ENCODE assay signal across 8 mouse cellular contexts in the genomic region with DNA sequence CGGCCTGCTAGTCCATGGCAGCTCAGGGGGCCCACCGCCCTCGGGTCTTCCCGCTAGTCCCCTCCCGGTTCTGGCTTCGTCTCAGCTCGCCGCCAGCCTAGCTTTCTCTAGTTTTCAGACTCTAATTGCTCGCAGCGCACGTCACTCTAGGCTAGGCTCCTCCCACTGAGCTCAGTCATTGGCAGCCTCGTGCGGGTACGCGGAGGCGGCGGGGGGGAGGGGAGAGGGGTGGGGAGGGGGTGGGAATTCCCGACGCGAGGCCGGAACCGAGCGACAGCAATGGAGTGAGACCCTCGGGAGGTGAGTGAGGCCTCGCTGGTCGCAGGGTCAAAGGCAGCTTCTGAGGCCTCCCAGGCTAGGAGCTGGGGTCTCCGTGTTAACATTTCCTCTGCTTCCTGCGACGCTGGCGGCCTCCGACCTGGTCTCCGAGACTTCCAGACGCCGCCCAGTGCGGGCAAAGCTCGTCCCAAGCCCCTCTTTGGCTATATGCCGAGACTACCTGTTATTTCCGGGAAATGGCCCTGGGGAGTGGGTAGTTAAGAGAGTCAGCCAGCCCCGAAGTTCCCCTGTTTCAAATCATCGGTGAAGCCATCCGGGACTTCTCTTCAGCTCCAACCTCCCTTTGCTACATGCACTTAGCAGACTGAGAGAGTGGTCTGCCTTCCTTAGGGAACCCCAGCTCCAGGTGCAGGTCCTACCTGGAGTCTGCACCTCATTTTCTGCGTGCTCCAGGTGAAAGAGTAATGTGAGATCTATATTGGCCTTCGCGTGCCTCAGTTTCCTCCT. TPM values are rescaled to one million over a fixed set of nuclear protein-coding genes. Genes with fewer than 3 reads are reported as not detected.
DNase-seq lines count a peak whose midpoint lies in the region; ATAC-seq and TF ChIP-seq lines count a peak whose summit lies in the region.

A gene (plus strand): TSS at position 213 of the 786 bp plus-strand sequence.

- peak; percentile 95 for DNase-seq in CD4-positive, CD25-positive, alpha-beta regulatory T cell, adult 2 months (ENCODE audit: low read depth, low spot score)
- DNase-seq in fibroblast of lung, adult 2 months (ENCODE audit: low read depth) = peak; percentile 90
- DNase-seq in kidney, postnatal 14 days = peak; percentile 97
- DNase-seq in liver, embryonic 13.5 days = peak; percentile 85
- DNase-seq in neural tube, embryonic 11.5 days (ENCODE audit: low spot score) = peak; percentile 93
- DNase-seq in stomach, postnatal 0 days (ENCODE audit: low spot score) = peak; percentile 94

- peak within 1 kb of the TSS; percentile 85 for H3K4me2 ChIP-seq in heart, embryonic 14.5 days (ENCODE audit: low read length)
- peak within 1 kb of the TSS; percentile 97 for H3K4me2 ChIP-seq in liver, embryonic 13.5 days
- H3K4me2 ChIP-seq in neural tube, embryonic 11.5 days (ENCODE audit: low read depth) = peak within 1 kb of the TSS; percentile 76
- H3K4me2 ChIP-seq in stomach, postnatal 0 days (replicated peaks; ENCODE audit: low read depth) = peak within 1 kb of the TSS; percentile 70

- no peaks in the 10 kb centered on the region for H3K9me3 ChIP-seq in heart, embryonic 14.5 days (ENCODE audit: control insufficient read depth, low read length)
- no peaks in the 10 kb centered on the region for H3K9me3 ChIP-seq in liver, embryonic 13.5 days (replicated peaks)
- no peaks in the 10 kb centered on the region for H3K9me3 ChIP-seq in neural tube, embryonic 11.5 days (ENCODE audit: control insufficient read depth, low read length)
- H3K9me3 ChIP-seq in stomach, postnatal 0 days (ENCODE audit: control insufficient read depth, low read length) = no peaks in the 10 kb centered on the region

- under 1% methylated on average over 40 of the region's 44 CpGs for WGBS in heart, embryonic 14.5 days
- under 1% methylated on average over 44 of the region's 44 CpGs for WGBS in liver, embryonic 13.5 days (ENCODE audit: insufficient replicate concordance)
- WGBS in neural tube, embryonic 11.5 days = under 1% methylated on average over 44 of the region's 44 CpGs
- WGBS in stomach, postnatal 0 days = 0% methylated on average over 38 of the region's 44 CpGs

- no peak for TF ChIP-seq CTCF in stomach, postnatal 0 days (IDR thresholded peaks at IDR 0.05; ENCODE audit: low read depth)

- H3K9ac ChIP-seq in heart, embryonic 14.5 days (ENCODE audit: low read length) = peak within 1 kb of the TSS; percentile 91
- peak within 1 kb of the TSS; percentile 85 for H3K9ac ChIP-seq in liver, embryonic 13.5 days
- peak within 1 kb of the TSS; percentile 54 for H3K9ac ChIP-seq in neural tube, embryonic 11.5 days (ENCODE audit: low read length)
- peak within 1 kb of the TSS; percentile 86 for H3K9ac ChIP-seq in stomach, postnatal 0 days (ENCODE audit: low read length)

- peaks cover 21% of the 10 kb centered on the region for H3K36me3 ChIP-seq in heart, embryonic 14.5 days (ENCODE audit: control insufficient read depth, insufficient read depth, low read length)
- H3K36me3 ChIP-seq in liver, embryonic 13.5 days = peaks cover 15% of the 10 kb centered on the region
- peaks cover 2% of the 10 kb centered on the region; the same call in 1 of the 2 replicates for H3K36me3 ChIP-seq in neural tube, embryonic 11.5 days (ENCODE audit: control insufficient read depth, insufficient read depth, low read length)
- H3K36me3 ChIP-seq in stomach, postnatal 0 days (ENCODE audit: control insufficient read depth, insufficient read depth, low read length) = peaks cover 11% of the 10 kb centered on the region

- ATAC-seq in heart, embryonic 14.5 days (ENCODE audit: insufficient number of reproducible peaks, insufficient read depth, low FRiP score, low read depth) = peak; percentile 92
- peak; percentile 92 for ATAC-seq in liver, embryonic 13.5 days (ENCODE audit: low read depth)
- ATAC-seq in neural tube, embryonic 11.5 days (ENCODE audit: insufficient read depth, low FRiP score, low TSS enrichment) = peak; percentile 93
- ATAC-seq in stomach, postnatal 0 days (ENCODE audit: low FRiP score, low TSS enrichment) = peak; percentile 92

- H3K27me3 ChIP-seq in heart, embryonic 14.5 days (ENCODE audit: control insufficient read depth, insufficient read depth, low read length) = no peaks in the 10 kb centered on the region
- no peaks in the 10 kb centered on the region for H3K27me3 ChIP-seq in liver, embryonic 13.5 days
- H3K27me3 ChIP-seq in neural tube, embryonic 11.5 days (ENCODE audit: control insufficient read depth, insufficient read depth, low read length) = no peaks in the 10 kb centered on the region
- no peaks in the 10 kb centered on the region for H3K27me3 ChIP-seq in stomach, postnatal 0 days (ENCODE audit: control insufficient read depth, insufficient read depth, low read length)

- no peaks in the 10 kb centered on the region for H3K4me1 ChIP-seq in brown adipose tissue, adult 24 weeks (ENCODE audit: control insufficient read depth, insufficient read depth, insufficient read length, low read length)
- H3K4me1 ChIP-seq in heart, embryonic 14.5 days (ENCODE audit: control insufficient read depth in 2 of 2, insufficient read depth in 2 of 2, low read length in 2 of 2) = peaks cover 13 to 17% of the 10 kb centered on the region in 2 experiments
- H3K4me1 ChIP-seq in liver, embryonic 13.5 days (replicated peaks) = peaks cover 38% of the 10 kb centered on the region
- H3K4me1 ChIP-seq in neural tube, embryonic 11.5 days (ENCODE audit: control insufficient read depth, insufficient read depth, low read length) = peaks cover 8% of the 10 kb centered on the region; the same call in 1 of the 2 replicates
- H3K4me1 ChIP-seq in stomach, postnatal 0 days (replicated peaks; ENCODE audit: control insufficient read depth, insufficient read depth) = 0 out of 2 replicates have a peak, but pooled peaks cover 2% of the 10 kb centered on the region

- H3K4me3 ChIP-seq in brown adipose tissue, adult 24 weeks (ENCODE audit: insufficient read depth, low read depth, low read length) = peak within 1 kb of the TSS; percentile 78
- peak within 1 kb of the TSS; percentile 78 to 80 for H3K4me3 ChIP-seq in heart, embryonic 14.5 days (ENCODE audit: control insufficient read depth in 1 of 2, insufficient read depth in 1 of 2, low read depth in 1 of 2, low read length in 2 of 2)
- peak within 1 kb of the TSS; percentile 78 for H3K4me3 ChIP-seq in liver, embryonic 13.5 days (replicated peaks)
- peak within 1 kb of the TSS; percentile 44 for H3K4me3 ChIP-seq in neural tube, embryonic 11.5 days (ENCODE audit: low read depth, low read length)
- H3K4me3 ChIP-seq in stomach, postnatal 0 days (ENCODE audit: low read depth, low read length) = peak within 1 kb of the TSS; percentile 78

- TF ChIP-seq EP300 in stomach, postnatal 0 days (optimal IDR thresholded peaks at IDR 0.05) = no peak

- H3K27ac ChIP-seq in brown adipose tissue, adult 24 weeks (replicated peaks; ENCODE audit: low read depth, low read length) = peak within 1 kb of the TSS; percentile 97
- H3K27ac ChIP-seq in heart, embryonic 14.5 days (replicated peaks in 1 of 2; ENCODE audit: control insufficient read depth in 1 of 2, insufficient read depth in 1 of 2, low read depth in 2 of 2, low read length in 2 of 2) = peak within 1 kb of the TSS; percentile 90 to 92
- H3K27ac ChIP-seq in liver, embryonic 13.5 days = peak within 1 kb of the TSS; percentile 85
- H3K27ac ChIP-seq in neural tube, embryonic 11.5 days (ENCODE audit: low read depth, low read length) = peak within 1 kb of the TSS; percentile 79
- peak within 1 kb of the TSS; percentile 98 for H3K27ac ChIP-seq in stomach, postnatal 0 days (replicated peaks)

RNA-seq across cellular contexts. Expression of the gene that starts here (rescaled TPM):
- polyA plus RNA-seq in brown adipose tissue, adult 24 weeks (2012; ENCODE audit: insufficient read depth, insufficient read length, missing spikeins) = 46.7 and 53.9 TPM in 2 replicates
- polyA plus RNA-seq in heart, embryonic 14.5 days (2014; fragmentation: Nextera tagmentation; extraction: Ambion mirVana) = 86.6 and 88.2 TPM in 2 replicates
- 31.6 and 34.1 TPM in 2 replicates for polyA plus RNA-seq in liver, embryonic 13.5 days (2015; fragmentation: Nextera tagmentation; extraction: Ambion mirVana)
- 50.6 and 51.4 TPM in 2 replicates for polyA plus RNA-seq in neural tube, embryonic 11.5 days (2014; fragmentation: Nextera tagmentation; extraction: Ambion mirVana)
- 95.4 and 102 TPM in 2 replicates for polyA plus RNA-seq in stomach, postnatal 0 days (2015; fragmentation: Nextera tagmentation; extraction: Ambion mirVana)

Comparison
In these comparisons a context has a peak if more than half of its experiments do, and no peak if none do; other contexts are left out.
1. Peak in every context shown above with its lines: DNase-seq, ATAC-seq, H3K4me3 ChIP-seq and H3K27ac ChIP-seq.